Mouse (Mus musculus): ENCODE measurements around the gene Spred1. TPM values are rescaled to one million over a fixed set of nuclear protein-coding genes. Genes with fewer than 3 reads are reported as not detected.

Gene Spred1
- total RNA-seq, 2 experiments from 2014 or later = 97.2 to 101 TPM

DNA sequence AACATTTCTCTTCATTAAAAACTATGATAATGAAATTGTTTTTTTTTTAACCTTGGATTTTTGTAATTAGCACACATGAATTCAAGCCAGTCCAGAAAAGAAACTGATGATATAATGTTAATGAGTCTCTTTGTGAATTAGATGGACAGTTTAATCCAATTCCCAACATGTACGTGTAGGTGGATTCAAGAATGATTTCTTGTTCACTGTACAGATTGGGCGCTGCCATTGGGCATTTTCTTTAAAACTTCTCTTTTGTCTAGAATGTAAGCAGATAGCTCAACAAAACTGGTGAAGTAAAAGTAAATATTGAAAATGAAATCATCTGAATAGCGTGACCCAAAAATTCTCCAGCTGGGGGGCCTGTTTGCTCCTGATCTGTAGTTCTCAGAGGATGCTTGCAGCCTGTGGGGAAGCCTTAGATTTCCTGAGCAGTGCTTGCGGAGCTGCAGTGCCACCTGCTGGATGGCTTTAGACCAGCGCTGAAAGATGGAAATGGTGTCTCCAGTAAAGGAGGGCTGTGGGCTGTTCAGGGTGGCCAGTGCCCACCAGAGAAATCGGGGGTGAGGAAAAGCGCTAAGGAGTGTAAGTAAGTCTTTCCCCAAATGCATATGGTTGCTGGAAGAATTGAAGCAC is 59.2 kb downstream of the Spred1 start:
- DNase-seq = peak; percentile 82 to 88

DNA sequence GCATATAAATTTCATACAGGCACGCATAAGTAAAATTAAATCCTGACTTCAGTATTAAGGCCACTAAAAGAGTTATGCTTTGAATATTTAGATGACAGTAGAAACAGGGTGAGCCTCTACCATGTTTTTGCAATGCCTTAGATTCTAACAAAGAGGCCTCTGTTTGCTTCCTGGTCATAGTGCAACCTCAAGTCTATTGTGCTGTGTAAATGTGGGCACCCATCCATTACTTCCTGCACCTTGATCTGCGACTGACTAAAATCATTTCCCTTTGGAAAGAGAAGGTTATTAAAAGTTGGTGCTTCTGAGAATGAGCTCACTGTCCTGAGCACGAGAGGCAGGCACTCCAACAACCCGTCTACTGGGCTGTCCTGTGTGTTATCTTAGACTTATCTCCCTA is 64.4 kb downstream of the Spred1 start:
- no peak for DNase-seq

- DNase-seq = no peak
Measured at GRCm38 (mm10) chr2:117190915-117191314, 69.7 kb downstream of the Spred1 start.

GRCm38 (mm10) chr2:117194309-117194708 is 73.1 kb downstream of the Spred1 start:
- no peak for DNase-seq

- no peak for DNase-seq
Measured at GRCm38 (mm10) chr2:117195151-117195550, 74.0 kb downstream of the Spred1 start.

- no peak for DNase-seq
Measured at GRCm38 (mm10) chr2:117195578-117195977, 74.4 kb downstream of the Spred1 start.

DNA sequence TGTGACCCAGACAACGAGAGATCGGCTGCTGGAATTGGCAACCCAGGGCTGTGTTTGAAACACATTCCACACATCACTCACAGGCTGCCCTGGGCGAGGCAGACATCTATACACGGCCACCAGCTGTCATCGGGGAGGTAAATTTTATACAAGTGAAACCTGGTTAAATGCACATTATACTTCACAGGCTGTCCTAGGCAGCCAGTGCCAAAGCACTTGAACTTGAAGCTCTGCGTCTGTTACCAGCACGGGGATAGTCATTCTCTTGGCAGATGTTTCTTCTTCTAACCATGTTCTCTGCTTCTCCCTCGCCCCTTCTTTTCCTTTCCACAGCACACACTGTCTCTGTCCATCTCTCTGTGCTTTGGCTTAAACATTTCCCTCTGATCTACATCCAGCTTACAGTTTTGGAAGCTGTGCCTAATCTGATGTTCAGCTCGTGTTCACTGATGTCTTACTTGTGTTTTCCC is 79.7 kb downstream of the Spred1 start:
- no peak for DNase-seq

GRCm38 (mm10) chr2:117203350-117203749 is 82.2 kb downstream of the Spred1 start:
- no peak for DNase-seq

DNA sequence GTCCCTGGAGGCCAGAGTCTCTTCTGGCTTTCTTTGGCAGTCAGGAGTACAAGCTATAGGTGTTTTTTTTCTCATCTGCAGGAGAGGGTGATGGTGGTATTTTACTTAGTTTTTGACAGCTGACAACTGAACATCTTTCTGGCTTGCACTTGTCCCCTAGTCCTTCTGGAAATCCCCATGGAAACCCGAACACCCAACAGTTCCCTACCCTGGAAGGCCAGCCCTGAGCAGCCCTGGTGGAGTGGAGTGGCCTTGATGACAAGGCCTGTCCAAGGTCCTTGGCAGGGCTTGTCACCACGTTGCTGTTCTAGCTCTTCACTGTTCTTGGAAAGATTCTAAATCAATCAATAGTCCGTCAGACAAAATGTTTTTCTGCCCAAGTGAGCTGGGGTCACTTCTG is 83.4 kb downstream of the Spred1 start:
- DNase-seq = peak; percentile 76 to 82

- DNase-seq = peak in 1 of 2 experiments; percentile 22
Measured at GRCm38 (mm10) chr2:117205066-117205465, 83.9 kb downstream of the Spred1 start.

DNA sequence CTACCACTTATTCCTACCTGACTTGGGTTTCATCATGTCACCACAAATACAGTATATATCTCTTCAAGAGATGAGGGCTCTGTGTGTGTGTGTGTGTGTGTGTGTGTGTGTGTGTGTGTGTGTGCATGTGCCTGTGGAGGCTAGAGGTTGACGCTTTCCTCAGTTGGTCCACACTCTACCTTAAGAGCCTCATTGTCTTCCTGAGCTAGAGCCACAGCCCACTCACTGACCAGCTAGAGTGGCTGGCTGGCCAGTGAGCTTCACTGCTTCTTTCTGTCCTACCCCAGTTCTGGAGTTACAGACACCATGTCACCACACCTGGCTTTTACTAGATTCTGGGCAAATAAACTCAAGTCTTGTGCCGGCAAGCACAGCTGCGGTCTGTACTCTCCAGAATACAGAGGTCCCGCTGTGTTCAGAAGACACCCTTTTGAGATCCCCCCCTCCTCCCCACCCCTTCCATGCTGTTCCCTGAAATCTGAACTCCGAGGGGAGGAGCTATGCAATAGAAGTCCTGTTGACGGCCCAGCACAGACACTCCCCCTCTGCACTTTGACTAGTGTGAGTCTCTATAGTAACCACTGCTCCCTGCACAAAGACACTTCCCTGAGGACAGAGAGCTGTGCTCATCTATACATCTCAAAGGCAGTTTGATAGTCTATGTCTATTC is 89.4 kb downstream of the Spred1 start:
- peak; percentile 55 to 64 for DNase-seq

- peak in 1 of 2 experiments; percentile 15 for DNase-seq
Measured at GRCm38 (mm10) chr2:117216152-117216551, 95.0 kb downstream of the Spred1 start.

GRCm38 (mm10) chr2:117217695-117218216 is 96.6 kb downstream of the Spred1 start:
- DNase-seq = no peak

DNA sequence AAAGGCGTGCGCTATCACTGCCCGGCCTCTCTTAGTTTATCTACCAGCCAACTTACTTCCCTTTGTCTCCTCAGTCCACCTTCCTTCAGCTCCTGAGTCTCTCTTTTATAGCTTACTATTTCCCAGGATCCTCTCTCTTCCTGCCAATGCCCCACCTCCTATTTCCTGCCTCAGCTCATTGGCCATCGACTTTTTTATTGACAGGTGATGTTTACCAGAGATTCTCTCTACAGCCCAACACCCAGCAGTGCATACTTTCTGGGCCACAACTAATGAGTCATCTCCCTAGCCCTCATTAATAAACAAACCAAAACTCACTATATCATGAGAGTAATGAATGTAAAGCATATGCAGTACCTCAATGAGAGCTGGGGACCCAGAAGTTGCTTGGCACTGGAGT is 98.4 kb downstream of the Spred1 start:
- DNase-seq = no peak

GRCm38 (mm10) chr2:117222651-117223050 is 101.5 kb downstream of the Spred1 start:
- DNase-seq = no peak

DNA sequence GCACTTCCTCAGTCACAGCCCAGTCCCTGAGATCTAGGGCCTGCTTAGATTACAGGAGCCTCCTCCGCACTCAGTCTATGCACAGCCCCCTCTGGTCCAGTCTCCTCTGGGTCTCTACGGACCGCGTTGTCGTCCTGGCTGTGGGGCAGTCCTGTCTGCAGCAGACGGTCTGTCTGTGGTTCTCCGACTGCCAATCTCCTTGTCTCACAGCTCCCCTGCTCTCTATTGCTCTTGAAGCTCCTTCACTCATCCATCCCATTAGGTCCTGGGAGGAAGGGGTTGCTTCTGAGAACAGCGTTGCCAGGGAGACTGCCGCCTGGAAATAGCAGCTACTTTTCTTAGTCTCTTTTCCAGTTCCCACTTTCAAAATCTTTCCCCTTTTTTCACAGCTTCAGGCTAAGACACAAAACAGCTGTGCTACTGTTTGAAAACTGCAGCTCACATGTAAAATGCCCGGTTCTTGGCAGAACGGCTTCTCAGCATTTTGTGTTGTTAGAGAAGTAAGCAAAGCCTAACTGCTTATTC is 107.5 kb downstream of the Spred1 start:
- DNase-seq = no peak

DNA sequence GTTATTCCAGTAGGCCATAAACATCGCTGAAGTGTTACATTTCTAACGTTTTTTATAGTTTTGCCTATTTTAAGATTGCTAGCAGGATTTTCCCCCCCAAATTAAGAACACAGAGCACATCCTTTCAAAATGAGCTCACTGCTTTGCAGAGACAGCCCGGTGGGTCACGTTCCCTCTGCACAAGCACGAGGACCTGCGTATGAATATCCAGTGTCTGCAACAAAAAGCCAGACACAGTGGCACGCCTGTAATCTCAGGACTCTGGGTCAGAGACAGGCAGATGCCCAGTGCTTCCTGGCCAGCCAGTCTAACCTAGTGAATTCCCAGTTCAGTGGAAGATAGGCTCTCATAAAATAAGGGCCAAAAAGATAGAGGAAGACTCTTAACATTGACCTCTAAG is 109.1 kb downstream of the Spred1 start:
- DNase-seq = no peak

- DNase-seq = peak; percentile 90 to 93
Measured at GRCm38 (mm10) chr2:117231257-117231656, 110.1 kb downstream of the Spred1 start.

Small RNAs within 50 kb of the gene (microRNA-seq; reads per million reads assigned to microRNA genes)
- gene Mir674 = 5,538 reads per million, percentile 91 among the genes with 10 or more reads in this experiment

Other genes starting within 250 kb of the Spred1 start
- gene Tmco5, start 242.7 kb upstream of the Spred1 start, total RNA-seq (2021) = not detected
- 10 to 100 TPM; 39.7 to 40.1 TPM for gene Fam98b, start 128.4 kb downstream of the Spred1 start, total RNA-seq (2021)
- gene Rasgrp1, start 221.6 kb downstream of the Spred1 start, total RNA-seq (2021) = under 1 TPM; 0.46 TPM

Measured in adrenal gland, postnatal 36 days (tissue).